Mouse (Mus musculus) layer of hippocampus, adult 8-10 months (tissue): ENCODE results near the gene Cdk18. TPM values are rescaled to one million over a fixed set of nuclear protein-coding genes. Genes with fewer than 3 reads are reported as not detected.

Experiments used
- DNase-seq, 2 experiments: peaks; one replicate each; pipeline ENCODE4 v3.0.0; 2022; ENCODE audit warnings: low spot score in 2 of 2
- total RNA-seq, 4 experiments: library from RNA; stranded (reverse); gene quantifications; 2 replicates each; pipeline ENCODE4 v1.2.4; 2022

The Cdk18 gene
- total RNA-seq, 4 experiments from 2014 or later = 25.8 to 30.9 (median 27.6) TPM

DNA sequence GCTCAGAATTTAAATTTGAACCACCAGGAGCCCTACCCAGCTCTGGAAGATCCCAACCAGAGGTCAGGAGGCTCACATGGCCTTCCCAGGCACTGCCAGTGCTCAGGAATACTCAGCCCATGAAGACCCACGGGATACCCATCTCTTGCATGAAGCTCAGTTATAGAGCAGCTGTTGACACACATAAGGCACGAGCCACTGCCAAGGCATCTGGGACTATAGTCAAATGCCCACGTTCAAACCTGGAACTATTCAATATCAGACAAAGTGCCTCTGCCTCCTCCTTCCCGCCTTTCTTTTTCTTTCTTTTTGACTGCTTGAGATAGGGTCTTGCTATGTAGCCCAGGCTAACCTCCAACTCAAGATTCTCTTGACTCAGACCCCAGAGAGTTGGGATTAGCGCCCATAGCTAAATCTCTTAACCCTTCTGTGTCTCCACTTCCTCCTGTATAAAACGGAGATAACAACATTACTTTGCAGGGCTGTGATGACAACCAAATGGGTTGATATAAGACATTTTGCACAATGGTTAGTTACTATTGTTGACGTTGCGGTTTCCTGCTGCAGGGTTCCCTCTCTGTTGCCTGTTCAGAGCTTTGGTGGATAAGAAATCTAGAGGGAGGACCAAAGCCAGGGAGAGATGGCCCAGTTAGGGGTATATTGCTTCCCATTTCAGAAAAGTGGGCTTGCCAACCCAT lies 73.9 kb downstream of the Cdk18 start:
- DNase-seq = peak in 1 of 2 experiments; percentile 62

DNA sequence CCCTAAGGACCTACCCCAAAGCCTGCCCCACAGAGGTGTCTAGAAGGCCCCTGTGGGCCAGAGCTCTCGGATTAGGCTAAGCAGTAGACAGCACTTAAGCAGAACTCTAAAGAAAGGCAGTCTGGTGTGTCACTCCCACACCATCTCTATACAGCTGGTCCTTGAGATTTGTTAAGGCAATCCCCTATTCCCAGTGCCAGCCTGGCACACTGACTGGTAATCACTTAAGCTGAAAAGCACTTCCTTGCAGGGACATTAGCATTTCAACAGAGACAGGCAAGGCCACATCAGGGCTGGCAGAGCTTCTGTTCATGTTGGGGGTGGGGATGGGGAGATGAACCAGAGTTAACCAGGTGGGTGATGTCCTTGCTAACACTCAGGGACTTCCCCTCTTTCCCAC lies 74.5 kb downstream of the Cdk18 start:
- DNase-seq = peak; percentile 50 to 62

DNA sequence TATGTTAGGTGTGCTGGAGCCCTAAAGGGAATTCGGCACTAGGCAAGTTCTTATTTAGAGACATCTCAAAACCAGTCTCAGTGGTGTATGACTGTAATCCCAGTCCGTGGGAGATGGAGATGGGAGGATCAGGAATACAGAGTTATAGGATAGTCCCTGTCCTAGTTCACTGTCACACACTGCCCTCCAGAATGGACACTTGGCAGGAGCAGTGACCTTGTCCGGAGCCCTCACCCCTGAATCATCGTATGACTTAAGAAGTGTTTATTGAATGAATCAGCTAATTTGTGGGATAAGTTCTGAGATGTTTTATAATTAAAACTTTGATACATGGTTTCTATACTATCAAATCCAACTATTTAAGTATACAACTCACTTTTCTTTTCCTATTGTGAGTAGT lies 76.4 kb downstream of the Cdk18 start:
- DNase-seq = no peak

Other genes with a start within 250 kb of the Cdk18 start
- gene Nucks1, start 229.2 kb downstream of the Cdk18 start, total RNA-seq = 100 to 1,000 TPM; 151 to 160 (median 159) TPM
- under 1 TPM; 0.63 to 0.75 (median 0.70) TPM for gene Slc45a3, start 176.7 kb downstream of the Cdk18 start, total RNA-seq
- 10 to 100 TPM; 51.2 to 62.8 (median 58.9) TPM for gene Elk4, start 132.1 kb downstream of the Cdk18 start, total RNA-seq
- 10 to 100 TPM; 64.6 to 84.2 (median 78.5) TPM for gene Mfsd4a, start 71.6 kb downstream of the Cdk18 start, total RNA-seq
- 1 to 10 TPM in 2 of 4 experiments, under 1 TPM in 2; 0.30 to 1.3 (median 0.83) TPM for gene Lemd1, start 51.7 kb upstream of the Cdk18 start, total RNA-seq
- gene AC124108.1, start 51.8 kb upstream of the Cdk18 start, total RNA-seq = under 1 TPM; 0.69 to 0.92 (median 0.77) TPM
- not detected for gene Gm10188, start 90.1 kb upstream of the Cdk18 start, total RNA-seq
- gene Klhdc8a, start 158.9 kb upstream of the Cdk18 start, total RNA-seq = 1 to 10 TPM; 5.1 to 6.2 (median 5.7) TPM
- gene Nuak2, start 176.4 kb upstream of the Cdk18 start, total RNA-seq = 1 to 10 TPM; 1.2 to 2.0 (median 1.9) TPM